Comparison of ENCODE assay signal across 23 mouse cellular contexts in the genomic region with DNA sequence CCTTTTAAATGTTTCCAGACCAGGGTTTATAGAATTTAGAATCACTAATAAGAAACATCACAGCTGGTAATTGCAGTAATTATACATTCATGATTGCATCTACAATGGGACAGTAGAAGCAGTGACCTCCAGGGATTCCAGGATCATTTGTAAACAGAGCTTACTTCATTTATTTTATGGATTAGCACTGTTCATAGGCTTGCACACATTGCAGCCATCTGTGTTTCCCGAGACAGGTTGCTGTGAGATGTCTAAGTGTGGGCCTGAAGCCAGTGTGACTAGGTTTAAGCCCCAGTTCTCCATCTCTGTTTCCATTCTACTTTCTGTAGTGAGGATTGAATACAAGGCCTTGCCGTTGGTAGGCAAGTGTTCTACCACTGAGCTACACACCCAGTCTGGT.
"Had no signal": no experiment of that assay in that cellular context is flagged by ENCODE, and none has a peak within 500 bp of the region (broad histone marks: within the 10 kb centered on the region; RNA-seq: fewer than 3 reads in every experiment).

No protein-coding gene starts in this region.

- H3K27me3 ChIP-seq: heart, embryonic 12.5 days; intestine, embryonic 15.5 days; limb, embryonic 13.5 days; limb, embryonic 15.5 days had no signal

- H3K4me1 ChIP-seq: heart, embryonic 10.5 days; heart, embryonic 12.5 days; intestine, embryonic 15.5 days; limb, embryonic 13.5 days; limb, embryonic 15.5 days had no signal

- DNase-seq: gastrocnemius, adult 2 months; gastrocnemius, postnatal 10 days; gastrocnemius, postnatal 25 days; heart, adult 18-20 months; heart, postnatal 10 days; heart, postnatal 4 days; kidney, adult 18-20 months; kidney, adult 8-10 months; kidney, postnatal 10 days; kidney, postnatal 25 days; kidney, postnatal 4 days; left cerebral cortex, postnatal 4 days had no signal

- H3K4me2 ChIP-seq: heart, embryonic 12.5 days; hindbrain, embryonic 14.5 days; intestine, embryonic 15.5 days; limb, embryonic 13.5 days; limb, embryonic 15.5 days had no signal

- H3K4me3 ChIP-seq: gastrocnemius, adult 2 months; heart, embryonic 10.5 days; heart, embryonic 12.5 days; intestine, embryonic 15.5 days; layer of hippocampus, adult 2 months; limb, embryonic 13.5 days; limb, embryonic 15.5 days had no signal

- H3K36me3 ChIP-seq: heart, embryonic 10.5 days; heart, embryonic 12.5 days; intestine, embryonic 15.5 days; limb, embryonic 13.5 days; limb, embryonic 15.5 days had no signal

- ATAC-seq: forebrain, embryonic 16.5 days; hindbrain, embryonic 16.5 days; inflammation-experienced regulatory T-cells, adult 6 months; intestine, embryonic 15.5 days; intestine, postnatal 0 days had no signal

- H3K9ac ChIP-seq: heart, embryonic 12.5 days; hindbrain, embryonic 14.5 days; intestine, embryonic 15.5 days; limb, embryonic 13.5 days; limb, embryonic 15.5 days had no signal

- H3K27ac ChIP-seq: gastrocnemius, adult 2 months; heart, embryonic 10.5 days; hindbrain, embryonic 14.5 days; intestine, embryonic 15.5 days; layer of hippocampus, adult 2 months; limb, embryonic 13.5 days; limb, embryonic 15.5 days had no signal

- H3K9me3 ChIP-seq: heart, embryonic 10.5 days; heart, embryonic 12.5 days; intestine, embryonic 15.5 days; limb, embryonic 13.5 days; limb, embryonic 15.5 days had no signal
